Mouse (Mus musculus): ENCODE results near the gene Gnb4. TPM values are rescaled to one million over a fixed set of nuclear protein-coding genes. Genes with fewer than 3 reads are reported as not detected.

Gene Gnb4
- total RNA-seq (2021): 100 to 1,000 TPM; 152 to 162 TPM

GRCm38 (mm10) chr3:32616331-32617052, at the start of gene Gnb4:
Gnb4 (minus strand) TSS chr3:32616585.
- intact Hi-C loops (cut with DNase I): no loop called here
- DNase-seq (ENCODE audit: extremely low spot score in 1 of 2, low spot score in 2 of 2): peak in 1 of 2 experiments; percentile 83

DNA sequence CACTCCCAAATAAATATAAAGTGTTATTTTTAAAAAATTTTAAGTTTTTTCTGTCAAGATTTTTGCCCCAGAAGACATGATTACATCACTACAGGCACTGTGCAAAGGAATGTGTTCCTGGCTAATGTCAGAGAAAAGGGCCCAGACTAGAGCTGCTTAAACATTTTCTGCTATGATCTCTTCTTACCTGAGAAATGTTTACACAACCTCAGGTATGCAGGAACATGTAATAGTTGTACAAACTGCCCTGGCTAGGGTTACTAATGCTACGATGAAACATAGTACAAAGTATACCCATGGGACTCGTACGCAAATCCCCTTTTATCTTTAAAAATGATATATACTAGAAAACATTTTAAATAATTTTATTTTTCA, 45.2 kb upstream of the Gnb4 start:
- no peak for DNase-seq (ENCODE audit: extremely low spot score in 1 of 2, low spot score in 2 of 2)
- intact Hi-C loops (cut with DNase I): no loop called here

DNA sequence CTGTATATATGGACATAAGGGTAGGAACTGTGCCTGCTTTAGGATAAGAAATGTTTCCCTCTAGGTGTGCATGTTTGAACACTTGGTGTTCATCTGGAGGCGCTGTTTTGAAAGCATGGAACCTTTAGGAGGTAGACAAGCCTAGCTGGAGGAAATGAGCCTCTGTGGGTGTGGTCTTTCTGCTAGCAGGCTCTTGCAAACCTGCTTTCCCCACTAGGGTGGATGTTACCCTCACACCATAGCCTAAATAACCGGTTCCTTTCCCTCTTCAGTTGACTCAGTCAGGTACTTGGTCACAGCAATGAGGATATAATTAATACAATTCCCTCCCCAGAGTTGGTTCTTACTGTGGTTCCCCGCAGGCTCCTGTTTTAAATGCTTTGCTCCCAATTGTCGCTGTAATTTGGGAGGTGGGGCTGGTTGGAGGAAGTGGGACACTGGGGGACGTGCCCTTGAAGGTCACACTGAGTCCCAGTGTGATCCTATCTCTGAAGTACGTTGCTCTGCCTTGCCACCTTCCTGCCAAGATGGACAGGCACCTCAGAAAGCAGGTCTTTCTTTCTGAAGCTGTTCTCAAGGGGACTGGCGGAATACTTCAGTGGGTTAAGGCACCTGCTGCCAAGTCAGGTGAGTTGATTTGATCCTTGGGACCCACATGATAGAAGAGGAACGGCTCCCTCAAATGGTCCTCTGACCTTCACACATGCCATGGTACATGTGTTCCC, 44.6 kb upstream of the Gnb4 start:
- intact Hi-C loops (cut with DNase I): no loop called here
- no peak for DNase-seq (ENCODE audit: extremely low spot score in 1 of 2, low spot score in 2 of 2)

- intact Hi-C loops (cut with DNase I): no loop called here
- DNase-seq (ENCODE audit: extremely low spot score in 1 of 2, low spot score in 2 of 2): no peak
Observed at GRCm38 (mm10) chr3:32660276-32660675, 43.9 kb upstream of the Gnb4 start.

- DNase-seq (ENCODE audit: extremely low spot score in 1 of 2, low spot score in 2 of 2): no peak
- intact Hi-C loops (cut with DNase I): no loop called here
Observed at GRCm38 (mm10) chr3:32659506-32659905, 43.1 kb upstream of the Gnb4 start.

DNA sequence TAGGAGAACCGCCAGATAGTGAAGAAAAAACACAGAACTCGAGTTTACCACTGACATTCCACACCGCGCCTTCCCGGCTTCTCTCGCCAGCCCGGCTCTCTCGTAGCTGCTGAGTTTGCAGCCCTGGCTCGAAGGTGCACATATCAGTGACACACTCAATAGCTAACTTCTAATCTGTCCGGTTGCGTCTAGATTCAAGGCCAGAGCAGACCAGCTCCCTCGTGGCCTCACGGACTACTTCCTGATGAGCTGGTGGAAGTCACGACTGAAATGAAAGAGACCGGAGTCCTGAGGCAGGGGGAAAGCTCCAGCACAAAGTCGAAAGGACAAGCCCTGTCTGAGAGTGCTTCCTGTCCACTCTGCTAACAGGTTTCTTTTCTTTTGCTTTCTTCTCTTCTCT, 42.4 kb upstream of the Gnb4 start:
- DNase-seq (ENCODE audit: extremely low spot score in 1 of 2, low spot score in 2 of 2): no peak
- intact Hi-C loops (cut with DNase I): no loop called here

- no peak for DNase-seq (ENCODE audit: extremely low spot score in 1 of 2, low spot score in 2 of 2)
- intact Hi-C loops (cut with DNase I): no loop called here
Observed at GRCm38 (mm10) chr3:32658401-32658800, 42.0 kb upstream of the Gnb4 start.

DNA sequence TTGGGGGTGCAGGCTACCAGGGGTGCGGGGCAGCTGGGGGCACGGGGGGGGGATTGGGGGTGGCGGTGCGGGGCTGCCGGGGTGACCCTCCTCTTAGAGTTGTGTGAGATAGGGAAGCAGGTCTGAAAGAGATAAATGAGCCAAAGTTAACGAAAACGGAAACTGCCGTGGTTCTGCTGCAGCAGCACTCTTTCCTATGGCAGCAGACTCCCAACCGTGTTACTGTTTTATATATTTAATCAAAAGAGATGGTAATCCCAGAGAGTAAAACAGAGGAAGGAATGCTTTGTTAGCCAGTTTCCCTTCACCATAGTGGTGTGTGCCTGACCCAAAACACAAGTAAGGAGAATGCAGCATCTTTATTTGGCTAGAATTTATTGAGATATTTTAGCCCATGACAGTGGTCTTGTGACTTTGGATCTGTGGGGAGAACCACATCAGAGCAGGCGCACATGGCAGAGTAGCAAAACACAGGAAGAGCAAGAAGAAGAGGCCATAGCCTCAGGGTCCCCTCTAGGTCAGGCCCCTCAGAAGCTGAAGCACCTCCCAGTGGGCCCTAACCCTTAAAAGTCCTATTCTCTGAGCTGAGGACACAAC, 40.1 kb upstream of the Gnb4 start:
- DNase-seq (ENCODE audit: extremely low spot score in 1 of 2, low spot score in 2 of 2): no peak
- intact Hi-C loops (cut with DNase I): no loop called here

GRCm38 (mm10) chr3:32655994-32656393, 39.6 kb upstream of the Gnb4 start:
- no peak for DNase-seq (ENCODE audit: extremely low spot score in 1 of 2, low spot score in 2 of 2)
- intact Hi-C loops (cut with DNase I): no loop called here

GRCm38 (mm10) chr3:32652739-32653138, 36.4 kb upstream of the Gnb4 start:
- no peak for DNase-seq (ENCODE audit: extremely low spot score in 1 of 2, low spot score in 2 of 2)
- intact Hi-C loops (cut with DNase I): no loop called here

DNA sequence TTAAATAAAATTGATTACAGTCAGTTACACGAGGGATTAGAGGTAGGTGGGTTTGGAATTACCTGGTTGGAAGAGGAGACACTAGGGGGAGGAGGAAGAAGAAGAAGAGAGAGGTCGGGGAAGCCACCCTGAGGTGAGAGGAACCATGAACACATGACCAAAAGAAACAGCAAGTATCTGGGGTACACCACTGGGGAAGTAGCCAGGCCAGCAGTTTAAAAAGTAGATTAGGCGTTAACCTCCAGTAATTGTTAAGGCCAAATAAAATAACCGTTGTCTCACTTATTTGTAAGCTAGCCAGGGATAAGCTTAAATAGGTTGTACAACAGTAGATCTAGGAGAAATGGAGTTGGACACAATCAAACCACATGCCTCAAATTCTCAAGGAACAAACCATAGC, 32.9 kb upstream of the Gnb4 start:
- intact Hi-C loops (cut with DNase I): no loop called here
- DNase-seq (ENCODE audit: extremely low spot score in 1 of 2, low spot score in 2 of 2): no peak

DNA sequence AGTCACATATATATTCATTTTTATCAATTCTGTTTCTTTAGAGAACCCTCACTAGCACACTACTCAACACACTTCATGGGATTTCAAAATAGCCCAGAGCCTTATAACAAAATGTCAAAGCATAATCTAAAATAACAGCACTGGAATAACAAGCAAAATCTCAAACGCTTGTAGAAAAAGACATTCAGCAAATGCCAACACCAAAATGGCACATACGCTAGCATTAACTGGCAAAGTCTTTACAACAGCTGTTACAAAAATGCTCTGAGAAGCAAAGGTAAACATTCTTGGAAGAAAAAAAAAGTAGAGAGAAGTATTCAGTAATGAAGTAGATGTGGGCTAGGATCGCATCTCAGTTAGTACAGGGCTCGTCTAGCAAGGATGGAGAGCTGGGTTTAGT, 30.5 kb upstream of the Gnb4 start:
- intact Hi-C loops (cut with DNase I): no loop called here

GRCm38 (mm10) chr3:32644751-32645150, 28.4 kb upstream of the Gnb4 start:
- no peak for DNase-seq (ENCODE audit: extremely low spot score in 1 of 2, low spot score in 2 of 2)
- intact Hi-C loops (cut with DNase I): no loop called here

More for the DNA sequence above, 30.5 kb upstream of the Gnb4 start:
- DNase-seq (ENCODE audit: extremely low spot score in 1 of 2, low spot score in 2 of 2): no peak

- intact Hi-C loops (cut with DNase I): no loop called here
- no peak for DNase-seq (ENCODE audit: extremely low spot score in 1 of 2, low spot score in 2 of 2)
Observed at GRCm38 (mm10) chr3:32642116-32642515, 25.7 kb upstream of the Gnb4 start.

DNA sequence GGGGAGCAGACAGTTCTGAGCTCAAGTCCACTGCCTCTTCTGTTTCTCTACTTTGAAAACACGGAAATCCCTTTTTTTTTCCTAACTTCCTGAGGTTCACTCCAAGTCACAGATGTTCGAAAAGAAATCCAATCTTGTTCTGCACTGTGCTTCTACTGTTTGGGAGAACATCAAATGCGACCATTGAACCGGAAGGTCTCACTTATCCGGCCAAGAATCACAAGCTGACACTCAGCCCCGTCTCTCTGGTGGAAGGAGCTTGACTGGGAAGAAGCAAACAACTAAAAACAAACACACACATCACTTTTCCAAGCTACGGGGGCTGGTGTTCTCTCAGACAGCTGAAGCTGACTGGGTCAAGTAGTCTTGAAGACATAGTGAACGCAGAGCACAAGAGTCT, 21.9 kb upstream of the Gnb4 start:
- intact Hi-C loops (cut with DNase I): no loop called here
- peak in 1 of 2 experiments; percentile 61 for DNase-seq (ENCODE audit: extremely low spot score in 1 of 2, low spot score in 2 of 2)

- no peak for DNase-seq (ENCODE audit: extremely low spot score in 1 of 2, low spot score in 2 of 2)
Observed at GRCm38 (mm10) chr3:32632760-32633264, 16.4 kb upstream of the Gnb4 start.

DNA sequence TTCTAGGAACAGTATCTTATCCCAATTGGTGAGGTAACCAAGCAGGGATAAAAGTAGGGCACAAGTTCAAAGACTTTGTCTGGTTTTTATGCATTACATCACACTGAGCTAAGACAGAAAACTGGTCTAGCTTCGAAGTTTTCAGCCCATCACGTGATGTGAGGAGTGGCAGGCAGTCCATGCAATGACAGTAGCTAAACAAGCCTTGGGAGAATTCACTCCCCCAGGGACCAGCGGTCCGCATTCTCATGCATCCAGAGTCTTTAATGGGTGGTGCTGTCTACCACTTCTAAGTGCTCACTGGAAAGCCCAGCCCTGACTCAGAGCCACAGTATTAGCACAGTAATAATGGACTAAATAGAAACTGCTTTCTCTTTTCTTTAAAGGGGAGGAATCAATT, 13.8 kb upstream of the Gnb4 start:
- no peak for DNase-seq (ENCODE audit: extremely low spot score in 1 of 2, low spot score in 2 of 2)
- intact Hi-C loops (cut with DNase I): no loop called here

More at GRCm38 (mm10) chr3:32632760-32633264, 16.4 kb upstream of the Gnb4 start:
- intact Hi-C loops (cut with DNase I): no loop called here

- DNase-seq (ENCODE audit: extremely low spot score in 1 of 2, low spot score in 2 of 2): no peak
- intact Hi-C loops (cut with DNase I): no loop called here
Observed at GRCm38 (mm10) chr3:32628141-32628540, 11.8 kb upstream of the Gnb4 start.

DNA sequence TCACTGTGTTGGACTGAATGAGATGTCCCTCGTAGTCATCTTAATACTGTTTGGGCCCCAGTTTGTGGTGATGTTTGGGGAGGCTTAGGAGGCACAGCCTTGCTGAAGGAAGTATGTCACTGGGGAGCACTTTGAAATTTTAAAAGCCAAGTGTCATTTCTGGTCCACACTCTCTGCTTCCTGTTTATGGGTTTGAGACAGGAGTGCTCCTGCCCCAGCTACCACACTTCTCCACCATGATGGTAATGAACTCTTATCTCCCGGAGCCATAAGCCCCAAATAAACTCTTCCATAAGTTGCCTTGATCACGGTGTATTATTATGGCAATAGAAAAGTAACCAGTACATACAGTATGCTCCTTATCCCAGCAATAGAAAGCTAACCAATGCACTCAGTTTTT, 5.7 kb upstream of the Gnb4 start:
- intact Hi-C loops (cut with DNase I): no loop called here
- no peak for DNase-seq (ENCODE audit: extremely low spot score in 1 of 2, low spot score in 2 of 2)

- intact Hi-C loops (cut with DNase I): no loop called here
- no peak for DNase-seq (ENCODE audit: extremely low spot score in 1 of 2, low spot score in 2 of 2)
Observed at GRCm38 (mm10) chr3:32621658-32622057, 5.3 kb upstream of the Gnb4 start.
